Mouse (Mus musculus): Measurements from ENCODE around the gene Lmx1a.

The Lmx1a gene

DNA sequence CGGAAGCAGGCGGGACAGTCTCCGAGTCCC, at the start of gene Lmx1a:
Gene Lmx1a, plus strand, starts transcription at position 6 of the 30 bp plus-strand sequence.
- no peak for DNase-seq

- DNase-seq, result peak; percentile 57 to 85
Observed at GRCm38 (mm10) chr1:167644866-167645537, 44.0 kb upstream of the Lmx1a start.

DNA sequence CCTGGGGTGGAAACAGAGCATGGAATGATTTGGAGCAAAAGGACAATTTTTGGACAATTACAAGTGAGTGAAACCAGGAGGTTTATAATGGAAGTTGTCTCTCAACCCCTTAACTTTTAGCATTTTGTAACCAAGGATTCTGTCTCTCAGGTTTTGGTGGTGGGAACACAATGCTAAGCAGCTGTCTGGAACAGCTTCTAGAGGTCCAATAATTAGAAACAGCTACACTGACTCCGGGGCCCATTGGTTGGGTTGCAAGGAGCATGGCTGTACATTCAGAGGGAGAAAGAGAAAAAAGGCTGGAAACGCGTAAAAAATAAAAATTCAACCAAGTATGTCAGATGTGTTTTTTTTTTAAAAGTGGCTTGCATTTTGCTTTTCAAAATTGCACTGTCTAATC, 40.4 kb upstream of the Lmx1a start:
- DNase-seq, result no peak

DNA sequence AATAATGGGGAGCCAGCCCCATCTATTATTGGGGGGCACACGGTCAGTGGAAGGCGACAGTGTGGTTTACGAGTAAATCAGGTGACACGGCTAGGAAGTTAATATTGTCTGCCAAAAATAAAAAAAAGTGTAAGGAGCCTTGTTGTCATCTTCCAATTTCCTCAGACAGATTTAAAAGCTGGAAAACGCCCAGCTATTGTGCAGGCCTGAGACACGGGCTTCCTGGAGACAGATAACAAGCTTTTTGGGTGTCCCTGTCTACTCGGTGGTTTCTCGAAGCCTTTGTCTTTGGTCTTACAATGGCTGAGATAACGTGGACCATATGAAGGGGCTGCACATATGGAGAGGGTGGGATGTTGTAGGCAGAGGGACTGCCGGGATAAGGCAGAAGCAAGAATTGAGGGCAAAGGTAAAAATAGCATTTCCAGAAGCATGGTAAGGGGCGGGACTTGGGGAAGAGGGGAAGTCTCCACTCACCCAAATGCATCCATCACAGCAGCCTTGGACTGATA, 39.9 kb upstream of the Lmx1a start:
- peak; percentile 11 to 41 for DNase-seq

GRCm38 (mm10) chr1:167652336-167652735, 36.7 kb upstream of the Lmx1a start:
- no peak for DNase-seq

DNA sequence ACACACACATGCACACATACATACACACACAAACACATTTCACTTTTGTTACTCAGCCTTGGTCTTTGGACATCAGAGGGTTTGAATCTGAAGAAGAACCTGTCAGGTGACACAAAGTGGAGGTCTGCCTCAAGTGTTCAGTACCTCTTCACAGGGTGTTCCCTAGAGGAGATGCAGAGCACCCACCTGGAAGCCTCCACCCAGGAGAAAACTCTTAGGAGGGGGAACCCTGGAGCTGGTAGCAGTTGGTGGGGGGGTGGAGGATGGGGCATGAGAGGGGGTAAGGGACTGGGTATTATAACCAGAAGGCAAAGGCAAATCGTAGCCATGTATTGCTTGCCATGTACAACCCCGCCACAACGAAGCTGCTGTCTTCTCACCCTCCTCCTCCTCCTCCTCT, 30.0 kb upstream of the Lmx1a start:
- DNase-seq, result no peak

- peak; percentile 17 to 24 for DNase-seq
Observed at GRCm38 (mm10) chr1:167660521-167661101, 28.4 kb upstream of the Lmx1a start.

DNA sequence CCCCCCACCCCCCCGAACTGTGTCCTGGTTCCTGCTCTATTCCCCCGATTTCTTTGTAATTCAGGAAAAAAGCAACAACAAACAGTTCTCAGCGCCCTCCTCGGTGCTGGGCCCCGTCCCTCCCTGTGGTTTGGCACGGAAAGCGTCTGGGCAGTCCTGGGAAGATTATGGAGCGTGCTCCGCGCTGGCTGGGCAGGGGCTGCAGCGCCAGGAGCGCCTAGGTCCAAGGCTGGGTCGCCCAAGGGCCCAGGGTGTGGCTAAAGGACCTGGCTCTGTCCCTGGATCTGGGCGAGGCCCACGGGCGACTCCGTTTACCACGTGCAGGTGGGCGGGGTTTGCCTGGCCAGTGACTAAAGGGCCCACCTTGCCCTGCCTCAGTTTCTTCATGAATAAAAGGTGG, 27.9 kb upstream of the Lmx1a start:
- DNase-seq, result no peak

DNA sequence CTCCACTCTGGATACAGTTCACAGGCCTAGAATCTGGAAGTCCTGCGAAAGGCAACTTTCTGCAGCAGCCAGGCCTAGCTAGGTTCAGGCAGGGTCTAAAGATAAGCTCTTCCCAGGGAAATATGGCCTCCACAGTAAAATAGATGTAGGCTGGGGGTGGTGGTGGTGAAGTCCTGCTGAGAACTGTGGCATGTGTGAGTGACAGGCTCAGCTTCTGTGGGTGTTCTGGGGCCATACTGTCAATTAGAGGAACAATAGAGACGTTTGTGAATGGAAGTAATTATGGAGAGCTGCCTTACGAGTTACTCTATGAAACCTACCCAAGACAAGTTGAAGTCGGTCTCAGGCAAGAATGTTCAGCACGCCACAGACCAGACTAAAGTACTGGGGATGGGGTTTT, 25.9 kb upstream of the Lmx1a start:
- no peak for DNase-seq

DNA sequence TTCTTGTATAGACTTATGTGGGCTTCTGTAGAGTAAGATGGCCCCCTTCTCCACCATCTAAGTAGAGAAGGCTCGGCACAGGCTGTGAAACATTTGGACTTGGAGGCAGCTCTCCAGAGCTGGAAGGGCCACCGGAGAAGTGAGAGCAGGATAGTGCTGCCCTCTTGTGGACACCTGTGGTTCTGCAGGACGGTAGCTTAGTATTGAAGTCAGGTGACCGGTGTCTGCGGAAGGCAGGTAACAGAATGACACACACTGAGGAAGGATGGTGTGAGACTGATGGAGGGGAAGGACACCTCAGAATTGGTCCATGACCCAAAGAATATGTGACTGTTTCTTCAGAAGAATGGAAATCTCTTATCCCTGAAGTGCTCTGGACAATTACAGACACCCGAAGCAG, 19.2 kb upstream of the Lmx1a start:
- peak; percentile 41 to 76 for DNase-seq

DNA sequence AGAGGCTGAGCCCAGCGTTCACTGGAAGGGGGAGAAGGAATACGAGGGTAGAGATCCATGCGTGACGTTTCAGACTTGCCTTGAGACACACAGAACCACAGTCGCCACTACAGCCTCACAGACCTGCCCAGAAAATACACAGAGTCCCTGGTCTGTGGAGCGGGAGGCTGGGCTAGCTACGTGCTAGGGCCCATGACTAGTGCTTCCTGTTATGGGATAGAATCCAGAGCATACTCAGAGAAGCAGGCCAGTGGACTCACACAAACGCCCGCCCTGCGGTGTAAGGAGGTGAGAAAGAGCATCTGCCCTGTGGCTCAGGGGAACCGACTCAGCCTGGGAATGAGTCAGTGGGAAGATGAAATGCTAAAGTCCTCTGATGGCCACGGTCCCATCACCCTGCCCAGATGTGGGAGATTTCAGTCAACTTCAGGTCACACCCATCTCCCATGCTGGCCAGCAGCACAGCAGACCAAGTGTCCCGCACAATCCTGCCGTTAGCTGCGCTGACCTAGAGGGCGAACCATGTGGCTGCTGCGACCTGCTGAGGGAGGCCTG, 16.5 kb upstream of the Lmx1a start:
- DNase-seq, result no peak

DNA sequence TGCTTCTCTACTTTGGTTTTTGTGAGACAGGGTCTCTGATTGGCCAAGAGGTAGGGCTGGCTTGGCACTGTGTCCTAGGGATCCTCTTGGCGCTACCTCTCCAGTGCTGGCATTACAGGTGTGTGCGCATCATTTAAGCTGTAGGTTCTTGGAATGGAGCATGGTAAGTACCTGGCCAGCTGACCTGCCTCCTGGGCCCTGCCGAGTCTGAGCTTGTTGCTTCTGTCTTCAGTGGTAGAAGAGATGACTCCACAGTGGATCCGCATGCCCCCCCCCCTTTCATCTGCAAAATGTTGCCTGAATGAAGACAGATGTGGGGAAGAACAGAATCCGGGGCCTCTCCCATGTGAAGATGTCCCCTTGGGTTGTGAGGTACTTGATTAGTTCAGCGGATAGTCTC, 10.0 kb upstream of the Lmx1a start:
- DNase-seq, result no peak

GRCm38 (mm10) chr1:167688001-167688346, 1.1 kb upstream of the Lmx1a start:
- DNase-seq, result no peak

GRCm38 (mm10) chr1:167688347-167689231, 448 bp upstream of the Lmx1a start:
- DNase-seq, result peak; percentile 27 to 39

- no peak for DNase-seq
Observed at GRCm38 (mm10) chr1:167689262-167690137, 463 bp downstream of the Lmx1a start.

DNA sequence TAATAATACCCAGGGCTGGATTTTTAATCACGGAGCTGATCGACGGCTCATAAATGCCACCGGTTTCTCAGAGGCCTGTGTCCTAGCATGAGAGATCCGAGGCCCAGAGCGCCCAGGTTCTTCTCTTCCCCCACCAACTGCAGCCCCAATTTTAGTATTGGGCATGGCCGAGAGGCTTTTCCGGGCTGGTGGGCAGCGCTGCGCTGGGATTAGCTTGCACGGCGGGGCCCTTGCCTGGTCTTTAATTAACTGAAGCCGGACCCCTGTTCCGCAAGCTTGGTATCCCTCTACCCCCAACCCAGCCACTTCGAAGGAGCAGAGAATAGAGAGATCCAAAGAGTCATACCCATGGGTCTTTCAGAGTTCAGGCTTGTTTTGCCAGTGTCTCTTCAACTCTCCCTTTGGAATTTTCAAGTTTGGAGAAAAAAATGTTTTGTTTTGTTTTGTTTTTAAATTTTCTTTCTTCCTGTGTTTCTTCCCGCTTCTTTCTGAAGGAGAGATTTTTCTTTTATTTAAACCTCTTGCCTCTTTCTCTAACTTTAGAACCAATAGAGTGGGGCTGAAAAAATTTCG, 1.2 kb downstream of the Lmx1a start:
- DNase-seq, result no peak

- no peak for DNase-seq
Observed at GRCm38 (mm10) chr1:167690716-167691550, 1.9 kb downstream of the Lmx1a start.

GRCm38 (mm10) chr1:167691911-167692682, 3.1 kb downstream of the Lmx1a start:
- DNase-seq, result no peak

- DNase-seq, result no peak
Observed at GRCm38 (mm10) chr1:167692683-167693045, 3.6 kb downstream of the Lmx1a start.

- DNase-seq, result no peak
Observed at GRCm38 (mm10) chr1:167693499-167694240, 4.6 kb downstream of the Lmx1a start.

Measured in kidney, adult 8-10 months (tissue).